Mouse (Mus musculus) limb, embryonic 14.5 days (tissue): Measurements from ENCODE around the gene Krtap11-1. TPM values are rescaled to one million over a fixed set of nuclear protein-coding genes. Genes with fewer than 3 reads are reported as not detected.

Experiments
- ATAC-seq: fragments of 200-750 bp; cut with Nextera tagmentation; 2 replicates; pipeline ENCODE4 v1.8.0; 2017; ENCODE audit warnings: low read depth, moderate number of reproducible peaks, moderate TSS enrichment; ENCODE audit not compliant: low FRiP score
- DNase-seq: peaks from one replicate; pipeline ENCODE4 v3.0.0-alpha.2; 2015; ENCODE audit warnings: low spot score
- H3K27ac ChIP-seq: fragments of 300-500 bp; sonication (generic); replicated peaks from 2 replicates; pipeline ENCODE4 v1.5.1; 2014; ENCODE audit warnings: low read depth, mild to moderate bottlenecking, low read length, moderate library complexity, mixed read lengths
- H3K27me3 ChIP-seq: fragments of 300-500 bp; sonication (generic); 2 replicates; pipeline ENCODE4 v1.6.1; 2014; ENCODE audit warnings: low read length, mixed read lengths; ENCODE audit not compliant: control insufficient read depth, insufficient read depth
- H3K36me3 ChIP-seq: fragments of 300-500 bp; sonication (generic); 2 replicates; pipeline ENCODE4 v1.6.1; 2014; ENCODE audit warnings: mild to moderate bottlenecking, low read length, moderate library complexity, mixed read lengths; ENCODE audit not compliant: control insufficient read depth, insufficient read depth
- H3K4me1 ChIP-seq: fragments of 300-500 bp; sonication (generic); 2 replicates; pipeline ENCODE4 v1.6.1; 2014; ENCODE audit warnings: antibody characterized with exemption, low read length, mixed read lengths; ENCODE audit not compliant: control insufficient read depth, insufficient read depth
- H3K4me2 ChIP-seq: fragments of 300-500 bp; sonication (generic); replicated peaks from 2 replicates; pipeline ENCODE4 v1.6.1; 2014; ENCODE audit warnings: low read depth, mild to moderate bottlenecking, low read length, moderate library complexity; ENCODE audit not compliant: severe bottlenecking
- H3K4me3 ChIP-seq: fragments of 300-500 bp; sonication (generic); replicated peaks from 2 replicates; pipeline ENCODE4 v1.5.1; 2014; ENCODE audit warnings: low read length
- H3K9ac ChIP-seq: fragments of 300-500 bp; sonication (generic); 2 replicates; pipeline ENCODE4 v1.6.1; 2014; ENCODE audit warnings: mild to moderate bottlenecking, low read depth, low read length, moderate library complexity; ENCODE audit not compliant: severe bottlenecking
- H3K9me3 ChIP-seq: fragments of 300-500 bp; sonication (generic); 2 replicates; pipeline ENCODE4 v1.6.1; 2016; ENCODE audit warnings: low read length; ENCODE audit not compliant: control insufficient read depth
- POLR2A ChIP-seq: fragments of 200-500 bp; IDR thresholded peaks from 2 replicates; pipeline ENCODE4 v1.8.0; 2012; ENCODE audit warnings: inconsistent platforms, mild to moderate bottlenecking, moderate library complexity, borderline replicate concordance; ENCODE audit not compliant: insufficient read depth, insufficient read length; ENCODE audit errors: extremely low read depth
- WGBS: fragments of 180-500 bp; shearing (Covaris S2); extraction: QIAGEN DNeasy Blood & Tissue Kit; methylation state at CpG from one replicate; pipeline ENCODE4 v1.1.7; 2014; 5-methylcytosine and 5-hydroxymethylcytosine counted together
- polyA plus RNA-seq, 2 experiments: library from polyadenylated mRNA; depleted of rRNA in 1 of 2; stranded (reverse) in 1 of 2; unstranded in 1 of 2; fragments of >200 nt; fragmentation: Nextera tagmentation in 1 of 2; extraction: Ambion mirVana in 1 of 2; gene quantifications; 2 replicates each; pipeline versions ENCODE4 v1.2.1 to v1.2.3; 2012 to 2014

The Krtap11-1 gene
- polyA plus RNA-seq, 2 experiments: not detected

GRCm38 (mm10) chr16:89608161-89608790 lies 37.3 kb upstream of the Krtap11-1 start:
- no peaks in the 10 kb centered on the region for H3K27me3 ChIP-seq
- H3K36me3 ChIP-seq: no peaks in the 10 kb centered on the region
- H3K4me2 ChIP-seq: no peak overlapping the region
- no peak overlapping the region for H3K9ac ChIP-seq
- no peak for TF ChIP-seq POLR2A
- ATAC-seq (no peak), DNase-seq (no peak)
- no peaks in the 10 kb centered on the region for H3K9me3 ChIP-seq
- no peak overlapping the region for H3K27ac ChIP-seq
- H3K4me1 ChIP-seq: no peaks in the 10 kb centered on the region
- no peak overlapping the region for H3K4me3 ChIP-seq
- WGBS: 91% methylated on average over 12 of the region's 12 CpGs

GRCm38 (mm10) chr16:89606951-89607350 lies 36.0 kb upstream of the Krtap11-1 start:
- H3K27ac ChIP-seq: no peak overlapping the region
- H3K27me3 ChIP-seq: no peaks in the 10 kb centered on the region
- no peak overlapping the region for H3K4me2 ChIP-seq
- no peak for TF ChIP-seq POLR2A
- DNase-seq (no peak), ATAC-seq (no peak)
- H3K9me3 ChIP-seq: no peaks in the 10 kb centered on the region
- WGBS: 85% methylated on average over 3 of the region's 3 CpGs
- H3K4me3 ChIP-seq: no peak overlapping the region
- H3K4me1 ChIP-seq: no peaks in the 10 kb centered on the region
- no peak overlapping the region for H3K9ac ChIP-seq
- no peaks in the 10 kb centered on the region for H3K36me3 ChIP-seq

GRCm38 (mm10) chr16:89587209-89587608 lies 16.2 kb upstream of the Krtap11-1 start:
- no peak for TF ChIP-seq POLR2A
- 67% methylated on average over 3 of the region's 3 CpGs for WGBS

GRCm38 (mm10) chr16:89585604-89586508 lies 14.9 kb upstream of the Krtap11-1 start:
- DNase-seq (no peak), ATAC-seq (no peak)
- Histone ChIP-seq H3K36me3 (no peaks in the 10 kb centered on the region), H3K4me2 (no peak overlapping the region), H3K4me3 (no peak overlapping the region), H3K27ac (no peak overlapping the region), H3K9me3 (no peaks in the 10 kb centered on the region), H3K27me3 (no peaks in the 10 kb centered on the region), H3K4me1 (no peaks in the 10 kb centered on the region), H3K9ac (no peak overlapping the region)
- 66% methylated on average over 9 of the region's 9 CpGs for WGBS
- TF ChIP-seq POLR2A: no peak

More at GRCm38 (mm10) chr16:89587209-89587608, 16.2 kb upstream of the Krtap11-1 start:
- no peaks in the 10 kb centered on the region for H3K27me3 ChIP-seq
- DNase-seq: no peak
- no peaks in the 10 kb centered on the region; the same call in 1 of the 2 replicates for H3K9me3 ChIP-seq
- H3K27ac ChIP-seq: no peak overlapping the region
- no peaks in the 10 kb centered on the region for H3K36me3 ChIP-seq
- no peak overlapping the region for H3K9ac ChIP-seq
- no peak overlapping the region for H3K4me3 ChIP-seq
- no peaks in the 10 kb centered on the region for H3K4me1 ChIP-seq
- no peak for ATAC-seq
- no peak overlapping the region for H3K4me2 ChIP-seq

- no peaks in the 10 kb centered on the region for H3K9me3 ChIP-seq
- ATAC-seq: no peak
- 85% methylated on average over 2 of the region's 2 CpGs for WGBS
Measured at GRCm38 (mm10) chr16:89581658-89582057, 10.7 kb upstream of the Krtap11-1 start.

More at GRCm38 (mm10) chr16:89581658-89582057, 10.7 kb upstream of the Krtap11-1 start:
- no peaks in the 10 kb centered on the region for H3K4me1 ChIP-seq
- no peak overlapping the region for H3K4me3 ChIP-seq
- no peak overlapping the region for H3K9ac ChIP-seq
- no peak overlapping the region for H3K4me2 ChIP-seq
- no peak for DNase-seq
- no peaks in the 10 kb centered on the region for H3K27me3 ChIP-seq
- H3K27ac ChIP-seq: no peak overlapping the region
- no peaks in the 10 kb centered on the region for H3K36me3 ChIP-seq
- no peak for TF ChIP-seq POLR2A
